Mouse (Mus musculus): ENCODE measurements around the gene Fbln1.
A peak's percentile ranks its signal among the peaks of the same experiment; 100 is the strongest.

Fbln1 gene

GRCm38 (mm10) chr15:85205792-85206702 lies at the start of gene Fbln1:
TSS of gene Fbln1 (plus strand) at chr15:85205949.
- no peak for DNase-seq (ENCODE audit: low read depth, low spot score)

- no peak for DNase-seq (ENCODE audit: low read depth, low spot score)
Measured at GRCm38 (mm10) chr15:85156198-85156597, 49.6 kb upstream of the Fbln1 start.

- no peak for DNase-seq (ENCODE audit: low read depth, low spot score)
Measured at GRCm38 (mm10) chr15:85161416-85161815, 44.3 kb upstream of the Fbln1 start.

GRCm38 (mm10) chr15:85162693-85163663 lies 42.8 kb upstream of the Fbln1 start:
- DNase-seq (ENCODE audit: low read depth, low spot score), result peak; percentile 58

- DNase-seq (ENCODE audit: low read depth, low spot score), result no peak
Measured at GRCm38 (mm10) chr15:85166433-85166933, 39.3 kb upstream of the Fbln1 start.

GRCm38 (mm10) chr15:85167086-85167679 lies 38.6 kb upstream of the Fbln1 start:
- DNase-seq (ENCODE audit: low read depth, low spot score), result no peak

GRCm38 (mm10) chr15:85172054-85172453 lies 33.7 kb upstream of the Fbln1 start:
- peak; percentile 82 for DNase-seq (ENCODE audit: low read depth, low spot score)

GRCm38 (mm10) chr15:85173425-85173824 lies 32.3 kb upstream of the Fbln1 start:
- DNase-seq (ENCODE audit: low read depth, low spot score), result no peak

GRCm38 (mm10) chr15:85174060-85174459 lies 31.7 kb upstream of the Fbln1 start:
- DNase-seq (ENCODE audit: low read depth, low spot score), result no peak

- DNase-seq (ENCODE audit: low read depth, low spot score), result peak; percentile 96
Measured at GRCm38 (mm10) chr15:85177576-85177975, 28.2 kb upstream of the Fbln1 start.

- no peak for DNase-seq (ENCODE audit: low read depth, low spot score)
Measured at GRCm38 (mm10) chr15:85178172-85178571, 27.6 kb upstream of the Fbln1 start.

- no peak for DNase-seq (ENCODE audit: low read depth, low spot score)
Measured at GRCm38 (mm10) chr15:85179528-85180180, 26.1 kb upstream of the Fbln1 start.

- DNase-seq (ENCODE audit: low read depth, low spot score), result no peak
Measured at GRCm38 (mm10) chr15:85180368-85180767, 25.4 kb upstream of the Fbln1 start.

GRCm38 (mm10) chr15:85182063-85182462 lies 23.7 kb upstream of the Fbln1 start:
- no peak for DNase-seq (ENCODE audit: low read depth, low spot score)

GRCm38 (mm10) chr15:85186916-85187315 lies 18.8 kb upstream of the Fbln1 start:
- peak; percentile 46 for DNase-seq (ENCODE audit: low read depth, low spot score)

GRCm38 (mm10) chr15:85188167-85188778 lies 17.5 kb upstream of the Fbln1 start:
- no peak for DNase-seq (ENCODE audit: low read depth, low spot score)

- DNase-seq (ENCODE audit: low read depth, low spot score), result peak; percentile 22
Measured at GRCm38 (mm10) chr15:85200446-85201289, 5.1 kb upstream of the Fbln1 start.

- no peak for DNase-seq (ENCODE audit: low read depth, low spot score)
Measured at GRCm38 (mm10) chr15:85202199-85202598, 3.5 kb upstream of the Fbln1 start.

- DNase-seq (ENCODE audit: low read depth, low spot score), result no peak
Measured at GRCm38 (mm10) chr15:85202787-85203186, 3.0 kb upstream of the Fbln1 start.

GRCm38 (mm10) chr15:85204383-85204782 lies 1.4 kb upstream of the Fbln1 start:
- no peak for DNase-seq (ENCODE audit: low read depth, low spot score)
